Mouse (Mus musculus) regulatory T cell (primary cell): ENCODE measurements around the gene Igdcc4.

Source experiments
- in situ Hi-C: fragments of 300-600 bp; cut with MboI, MseI; formaldehyde crosslinking; loops from one replicate; pipeline ENCODE4 v1.15.1; 2025; ENCODE audit warnings: high pct_unique_total_duplicates

The Igdcc4 gene

GRCm38 (mm10) chr9:65111698-65112097, 10.4 kb downstream of the Igdcc4 start:
- in situ Hi-C loops = no loop called here

- in situ Hi-C loops = no loop called here
Measured at GRCm38 (mm10) chr9:65113694-65114093, 12.4 kb downstream of the Igdcc4 start.

GRCm38 (mm10) chr9:65115891-65116290, 14.6 kb downstream of the Igdcc4 start:
- in situ Hi-C loops = no loop called here

GRCm38 (mm10) chr9:65117516-65117915, 16.2 kb downstream of the Igdcc4 start:
- in situ Hi-C loops = no loop called here

GRCm38 (mm10) chr9:65120935-65121334, 19.6 kb downstream of the Igdcc4 start:
- in situ Hi-C loops = no loop called here

GRCm38 (mm10) chr9:65122545-65122944, 21.3 kb downstream of the Igdcc4 start:
- in situ Hi-C loops = no loop called here

GRCm38 (mm10) chr9:65123552-65124168, 22.4 kb downstream of the Igdcc4 start:
- in situ Hi-C loops = no loop called here

GRCm38 (mm10) chr9:65128123-65128815, 27.0 kb downstream of the Igdcc4 start:
- in situ Hi-C loops = no loop called here

- in situ Hi-C loops = no loop called here
Measured at GRCm38 (mm10) chr9:65131717-65132116, 30.4 kb downstream of the Igdcc4 start.

GRCm38 (mm10) chr9:65133739-65134138, 32.5 kb downstream of the Igdcc4 start:
- in situ Hi-C loops = no loop called here

GRCm38 (mm10) chr9:65135126-65135525, 33.8 kb downstream of the Igdcc4 start:
- in situ Hi-C loops = loop anchor here (5.0 kb wide), 1 partner anchor 42 kb away; no protein-coding TSS in a partner anchor

GRCm38 (mm10) chr9:65140491-65140890, 39.2 kb downstream of the Igdcc4 start:
- in situ Hi-C loops = no loop called here

GRCm38 (mm10) chr9:65140936-65141305, 39.6 kb downstream of the Igdcc4 start, which contains the start of gene Igdcc3:
Gene Igdcc3, plus strand, starts transcription at chr9:65141189.
- in situ Hi-C loops = no loop called here

GRCm38 (mm10) chr9:65141306-65141975, 40.2 kb downstream of the Igdcc4 start:
- in situ Hi-C loops = no loop called here

GRCm38 (mm10) chr9:65141976-65142318, 40.7 kb downstream of the Igdcc4 start:
- in situ Hi-C loops = no loop called here

- in situ Hi-C loops = no loop called here
Measured at GRCm38 (mm10) chr9:65142399-65142798, 41.1 kb downstream of the Igdcc4 start.

GRCm38 (mm10) chr9:65146001-65146400, 44.7 kb downstream of the Igdcc4 start:
- in situ Hi-C loops = no loop called here

- in situ Hi-C loops = no loop called here
Measured at GRCm38 (mm10) chr9:65148507-65148906, 47.2 kb downstream of the Igdcc4 start.

- in situ Hi-C loops = no loop called here
Measured at GRCm38 (mm10) chr9:65152711-65153330, 51.5 kb downstream of the Igdcc4 start.

GRCm38 (mm10) chr9:65153331-65153711, 52.0 kb downstream of the Igdcc4 start:
- in situ Hi-C loops = no loop called here

GRCm38 (mm10) chr9:65154692-65155455, 53.6 kb downstream of the Igdcc4 start:
- in situ Hi-C loops = no loop called here

- in situ Hi-C loops = no loop called here
Measured at GRCm38 (mm10) chr9:65156604-65157003, 55.3 kb downstream of the Igdcc4 start.
